Mouse (Mus musculus): ENCODE results near the gene Gm21969. TPM values are rescaled to one million over a fixed set of nuclear protein-coding genes. Genes with fewer than 3 reads are reported as not detected.

Gm21969 gene
- polyA plus RNA-seq, 1 experiment from 2014 or later: not detected

GRCm38 (mm10) chr4:139606732-139607131, 3.7 kb downstream of the Gm21969 start:
- peaks cover 11% of the 10 kb centered on the region; the same call in 1 of the 2 replicates for H3K36me3 ChIP-seq
- no peak overlapping the region for H3K4me2 ChIP-seq
- H3K4me1 ChIP-seq (replicated peaks): peaks cover 10% of the 10 kb centered on the region
- 95% methylated on average over 5 of the region's 5 CpGs for WGBS
- H3K4me3 ChIP-seq: no peak overlapping the region
- no peaks in the 10 kb centered on the region for H3K9me3 ChIP-seq
- no peak overlapping the region for H3K27ac ChIP-seq (replicated peaks)
- no peak overlapping the region for H3K9ac ChIP-seq
- no peak for ATAC-seq (ENCODE audit: low FRiP score, low read depth)
- H3K27me3 ChIP-seq: no peaks in the 10 kb centered on the region

GRCm38 (mm10) chr4:139608975-139609374, 6.0 kb downstream of the Gm21969 start:
- Histone ChIP-seq H3K4me3 (no peak overlapping the region), H3K9me3 (no peaks in the 10 kb centered on the region), H3K9ac (no peak overlapping the region), H3K4me2 (no peak overlapping the region), H3K27ac (replicated peaks) (no peak overlapping the region), H3K36me3 (peaks cover 22% of the 10 kb centered on the region), H3K27me3 (no peaks in the 10 kb centered on the region), H3K4me1 (replicated peaks) (peaks cover 8% of the 10 kb centered on the region)
- ATAC-seq (ENCODE audit: low FRiP score, low read depth): no peak
- WGBS: 76% methylated on average over 4 of the region's 4 CpGs

GRCm38 (mm10) chr4:139610954-139611353, 8.0 kb downstream of the Gm21969 start:
- ATAC-seq (ENCODE audit: low FRiP score, low read depth): no peak
- peak overlapping the region; percentile 67 for H3K27ac ChIP-seq (replicated peaks)
- peaks cover 31% of the 10 kb centered on the region for H3K36me3 ChIP-seq

GRCm38 (mm10) chr4:139611542-139611953, 8.6 kb downstream of the Gm21969 start:
- Histone ChIP-seq H3K27me3 (no peaks in the 10 kb centered on the region), H3K9ac (no peak overlapping the region), H3K4me2 (peak overlapping the region; percentile 44), H3K36me3 (peaks cover 27% of the 10 kb centered on the region), H3K4me3 (no peak overlapping the region; the same call in 1 of the 2 replicates), H3K9me3 (no peaks in the 10 kb centered on the region), H3K27ac (replicated peaks) (0 out of 2 replicates have a peak overlapping the region, but pooled peaks have one; percentile 41), H3K4me1 (replicated peaks) (peaks cover 17% of the 10 kb centered on the region)
- 2% methylated on average over 10 of the region's 10 CpGs for WGBS
- ATAC-seq (ENCODE audit: low FRiP score, low read depth): peak; percentile 36; the same call in 1 of the 2 replicates

More at GRCm38 (mm10) chr4:139610954-139611353, 8.0 kb downstream of the Gm21969 start:
- WGBS: 36% methylated on average over 6 of the region's 6 CpGs
- Histone ChIP-seq H3K27me3 (no peaks in the 10 kb centered on the region), H3K9ac (no peak overlapping the region), H3K4me3 (no peak overlapping the region), H3K4me1 (replicated peaks) (peaks cover 14% of the 10 kb centered on the region), H3K9me3 (no peaks in the 10 kb centered on the region), H3K4me2 (no peak overlapping the region)

GRCm38 (mm10) chr4:139614524-139615260, 11.7 kb downstream of the Gm21969 start:
- no peak overlapping the region for H3K4me2 ChIP-seq
- no peaks in the 10 kb centered on the region for H3K9me3 ChIP-seq
- H3K4me1 ChIP-seq (replicated peaks): peaks cover 24% of the 10 kb centered on the region
- H3K27ac ChIP-seq (replicated peaks): no peak overlapping the region
- ATAC-seq (ENCODE audit: low FRiP score, low read depth): no peak
- 87% methylated on average over 21 of the region's 21 CpGs for WGBS
- peaks cover 28% of the 10 kb centered on the region for H3K36me3 ChIP-seq
- H3K9ac ChIP-seq: no peak overlapping the region
- no peak overlapping the region for H3K4me3 ChIP-seq
- H3K27me3 ChIP-seq: no peaks in the 10 kb centered on the region

- H3K4me1 ChIP-seq (replicated peaks): peaks cover 18% of the 10 kb centered on the region
- peak overlapping the region; percentile 49 for H3K4me2 ChIP-seq
- H3K27ac ChIP-seq (replicated peaks): peak overlapping the region; percentile 23; the same call in 1 of the 2 replicates
- peaks cover 28% of the 10 kb centered on the region for H3K36me3 ChIP-seq
- H3K9ac ChIP-seq: peak overlapping the region; percentile 1; the same call in 1 of the 2 replicates
- peak; percentile 59 for ATAC-seq (ENCODE audit: low FRiP score, low read depth)
- H3K9me3 ChIP-seq: no peaks in the 10 kb centered on the region
- peak overlapping the region; percentile 25 for H3K4me3 ChIP-seq
- 15% methylated on average over 24 of the region's 24 CpGs for WGBS
- H3K27me3 ChIP-seq: no peaks in the 10 kb centered on the region
Observed at GRCm38 (mm10) chr4:139616276-139617000, 13.5 kb downstream of the Gm21969 start.

GRCm38 (mm10) chr4:139617001-139617364, 14.0 kb downstream of the Gm21969 start:
- ATAC-seq (ENCODE audit: low FRiP score, low read depth): no peak
- Histone ChIP-seq H3K27ac (replicated peaks) (peak overlapping the region; percentile 23; the same call in 1 of the 2 replicates), H3K4me1 (replicated peaks) (peaks cover 21% of the 10 kb centered on the region), H3K27me3 (no peaks in the 10 kb centered on the region), H3K36me3 (peaks cover 28% of the 10 kb centered on the region), H3K9me3 (no peaks in the 10 kb centered on the region), H3K4me3 (peak overlapping the region; percentile 25; the same call in 1 of the 2 replicates), H3K9ac (no peak overlapping the region), H3K4me2 (peak overlapping the region; percentile 49)
- 50% methylated on average over 3 of the region's 3 CpGs for WGBS

GRCm38 (mm10) chr4:139619765-139620164, 16.8 kb downstream of the Gm21969 start:
- Histone ChIP-seq H3K27ac (replicated peaks) (no peak overlapping the region), H3K4me2 (no peak overlapping the region), H3K27me3 (no peaks in the 10 kb centered on the region), H3K4me3 (no peak overlapping the region), H3K4me1 (replicated peaks) (peaks cover 37% of the 10 kb centered on the region), H3K36me3 (peaks cover 10% of the 10 kb centered on the region), H3K9me3 (no peaks in the 10 kb centered on the region), H3K9ac (no peak overlapping the region)
- ATAC-seq (ENCODE audit: low FRiP score, low read depth): no peak
- 79% methylated on average over 6 of the region's 6 CpGs for WGBS

- Histone ChIP-seq H3K9me3 (no peaks in the 10 kb centered on the region), H3K4me1 (replicated peaks) (peaks cover 28% of the 10 kb centered on the region), H3K27me3 (no peaks in the 10 kb centered on the region), H3K36me3 (peaks cover 3% of the 10 kb centered on the region; the same call in 1 of the 2 replicates), H3K9ac (peak within 1 kb of the TSS; percentile 73), H3K27ac (replicated peaks) (peak within 1 kb of the TSS; percentile 96), H3K4me2 (peak within 1 kb of the TSS; percentile 89), H3K4me3 (peak within 1 kb of the TSS; percentile 83)
- under 1% methylated on average over 31 of the region's 38 CpGs for WGBS
- ATAC-seq (ENCODE audit: low FRiP score, low read depth): peak; percentile 99
Observed at GRCm38 (mm10) chr4:139622373-139623282, 19.6 kb downstream of the Gm21969 start, which contains the start of gene Aldh4a1. Aldh4a1 (plus strand) TSS chr4:139622866.

- WGBS: 20% methylated on average over 21 of the region's 21 CpGs
- Histone ChIP-seq H3K27ac (replicated peaks) (peak overlapping the region; percentile 96), H3K9ac (peak overlapping the region; percentile 73), H3K4me1 (replicated peaks) (peaks cover 28% of the 10 kb centered on the region), H3K27me3 (no peaks in the 10 kb centered on the region), H3K9me3 (no peaks in the 10 kb centered on the region), H3K4me3 (peak overlapping the region; percentile 83), H3K4me2 (peak overlapping the region; percentile 89), H3K36me3 (no peaks in the 10 kb centered on the region)
- ATAC-seq (ENCODE audit: low FRiP score, low read depth): no peak
Observed at GRCm38 (mm10) chr4:139623434-139624115, 20.6 kb downstream of the Gm21969 start.

GRCm38 (mm10) chr4:139624116-139624489, 21.1 kb downstream of the Gm21969 start:
- Histone ChIP-seq H3K9ac (peak overlapping the region; percentile 73), H3K27me3 (no peaks in the 10 kb centered on the region), H3K9me3 (no peaks in the 10 kb centered on the region), H3K36me3 (no peaks in the 10 kb centered on the region), H3K27ac (replicated peaks) (no peak overlapping the region), H3K4me1 (replicated peaks) (peaks cover 28% of the 10 kb centered on the region), H3K4me3 (peak overlapping the region; percentile 83), H3K4me2 (peak overlapping the region; percentile 89)
- no peak for ATAC-seq (ENCODE audit: low FRiP score, low read depth)
- 56% methylated on average over 5 of the region's 5 CpGs for WGBS
